Mouse (Mus musculus) adrenal gland, postnatal 10 days (tissue): ENCODE measurements at regions not wholly inside any gene's neighbourhood (a gene's known extent, or its start where the extent isn't known, plus 50 kb on each side); places are given as distances from the start of the nearest gene placed in this dataset.
A peak's percentile ranks its signal among the peaks of the same experiment; 100 is the strongest.

Experiments used
- DNase-seq: peaks from one replicate; pipeline ENCODE4 v3.0.0; 2021; ENCODE audit warnings: mixed read lengths

DNA sequence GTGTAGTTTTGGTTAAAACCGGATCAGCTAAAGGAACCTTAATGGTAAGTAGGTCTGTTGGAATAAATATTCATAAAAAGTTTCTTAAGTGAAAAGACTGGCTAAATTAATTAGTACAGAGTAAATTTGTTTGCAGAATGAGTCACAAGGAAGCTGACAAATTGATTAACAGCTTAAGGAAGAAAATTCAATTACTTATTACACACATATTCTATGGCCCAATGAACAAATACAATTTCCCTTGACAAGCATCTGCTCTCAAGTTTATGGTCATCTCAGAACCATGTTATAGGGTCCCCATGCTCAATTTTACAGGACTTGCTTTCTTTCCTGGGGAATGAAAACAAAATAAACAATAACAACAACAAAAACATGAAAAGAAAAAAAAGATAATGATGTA is 231.4 kb upstream of the Frg1 start:
- DNase-seq: no peak

GRCm38 (mm10) chr8:41644626-41645025 is 227.8 kb upstream of the Frg1 start:
- no peak for DNase-seq

- DNase-seq: no peak
These were observed 207.0 kb upstream of the Frg1 start for GRCm38 (mm10) chr8:41623841-41624240.

DNA sequence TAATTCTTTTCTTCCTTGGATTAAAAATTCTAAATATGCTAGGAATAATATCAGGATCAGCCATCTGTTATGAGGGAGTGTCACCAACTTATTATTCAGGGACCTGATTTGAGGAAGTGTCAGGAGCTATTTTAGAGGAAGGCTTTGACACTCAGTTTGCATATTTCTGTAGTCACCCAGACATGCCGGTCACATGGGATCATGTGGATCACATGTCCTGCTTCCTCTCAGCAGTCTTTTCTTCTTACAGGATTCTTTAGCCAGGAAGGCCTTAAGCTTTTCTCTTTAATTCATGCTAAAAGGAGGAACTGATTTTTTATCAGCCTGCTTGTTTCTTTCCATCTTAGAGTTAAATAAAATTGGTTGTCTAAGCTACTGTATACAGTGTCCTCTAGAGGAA is 183.4 kb upstream of the Frg1 start:
- DNase-seq: no peak

GRCm38 (mm10) chr8:41594446-41594845 is 177.6 kb upstream of the Frg1 start:
- no peak for DNase-seq

DNA sequence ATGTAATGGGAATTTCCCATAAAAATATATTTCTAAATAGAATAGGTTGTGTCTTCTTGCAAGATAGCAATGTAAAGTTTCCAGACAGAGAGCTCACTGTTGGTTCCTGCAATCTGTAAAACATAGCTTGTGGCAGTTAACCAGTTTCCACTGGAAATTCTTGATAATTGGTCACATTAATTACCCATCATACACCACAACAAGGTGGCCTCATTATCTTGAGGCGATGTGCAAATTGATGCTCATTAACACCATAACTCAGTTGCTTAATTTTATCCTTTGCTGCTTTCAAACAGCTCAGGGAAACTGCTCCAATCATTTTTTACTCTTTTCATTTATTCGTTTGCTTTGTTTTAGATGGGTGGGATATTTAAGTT is 176.8 kb upstream of the Frg1 start:
- DNase-seq: no peak

GRCm38 (mm10) chr8:41592741-41593665 is 176.1 kb upstream of the Frg1 start:
- DNase-seq: no peak

DNA sequence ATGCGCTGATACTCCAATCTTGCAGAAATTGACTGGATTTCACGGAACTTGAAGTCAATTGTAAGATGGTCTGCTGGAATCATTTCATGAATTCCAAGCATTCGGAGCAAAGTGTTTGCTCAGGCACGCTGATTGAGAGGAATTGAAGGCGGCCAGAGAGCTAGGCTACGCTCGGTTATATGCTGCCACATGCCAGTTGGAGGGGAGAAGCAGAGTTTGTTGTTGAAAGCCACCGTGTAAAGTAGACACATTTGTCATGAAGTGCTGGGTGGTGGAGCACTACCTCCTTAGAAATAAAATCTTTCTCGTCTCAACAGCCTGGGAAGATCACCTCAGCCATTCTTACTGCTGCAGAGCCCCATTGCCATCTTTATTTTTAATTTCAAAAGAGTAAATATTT is 175.3 kb upstream of the Frg1 start:
- DNase-seq: no peak

- DNase-seq: no peak
These were observed 171.3 kb upstream of the Frg1 start for GRCm38 (mm10) chr8:41588157-41588556.

- peak; percentile 83 for DNase-seq
These were observed 156.4 kb upstream of the Frg1 start for GRCm38 (mm10) chr8:41573027-41573885.

DNA sequence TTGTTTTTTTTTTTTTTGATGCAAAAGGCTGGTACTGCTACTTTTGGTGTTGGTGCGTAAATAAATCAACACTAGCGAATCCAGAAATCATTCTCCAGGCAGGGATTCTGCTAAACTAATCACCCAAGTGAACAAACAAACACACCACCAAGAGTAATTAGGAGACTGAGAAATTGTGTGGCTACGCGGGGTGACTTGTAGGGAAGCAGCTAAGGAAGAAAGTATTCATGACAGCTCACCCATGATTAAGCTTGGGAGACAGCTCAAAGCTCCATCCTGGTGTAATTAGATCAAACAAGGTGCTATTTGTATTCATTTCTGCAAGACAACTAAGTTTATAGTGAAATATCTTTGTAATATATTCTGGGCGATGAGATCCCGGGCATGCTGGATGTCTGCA is 153.7 kb upstream of the Frg1 start:
- DNase-seq: no peak

DNA sequence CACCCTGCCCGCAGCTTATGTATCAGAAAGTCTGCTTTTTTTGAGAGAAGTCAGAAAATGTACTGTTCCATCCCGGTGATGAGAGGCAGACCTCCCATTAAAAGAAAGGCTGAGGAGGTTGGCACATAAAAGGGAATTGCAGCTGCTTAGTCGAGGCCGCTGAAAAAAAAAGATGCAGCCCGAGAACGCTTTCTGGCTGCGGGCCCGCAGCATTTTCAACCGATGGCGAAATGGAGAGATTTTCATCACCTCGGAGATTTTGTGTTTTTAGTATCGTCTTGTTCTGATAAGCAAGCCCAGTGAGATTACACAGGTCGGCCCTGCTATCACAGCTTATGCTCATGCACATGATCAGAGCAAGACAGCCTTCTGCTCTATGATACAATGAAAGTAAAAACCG is 145.1 kb upstream of the Frg1 start:
- DNase-seq: no peak

DNA sequence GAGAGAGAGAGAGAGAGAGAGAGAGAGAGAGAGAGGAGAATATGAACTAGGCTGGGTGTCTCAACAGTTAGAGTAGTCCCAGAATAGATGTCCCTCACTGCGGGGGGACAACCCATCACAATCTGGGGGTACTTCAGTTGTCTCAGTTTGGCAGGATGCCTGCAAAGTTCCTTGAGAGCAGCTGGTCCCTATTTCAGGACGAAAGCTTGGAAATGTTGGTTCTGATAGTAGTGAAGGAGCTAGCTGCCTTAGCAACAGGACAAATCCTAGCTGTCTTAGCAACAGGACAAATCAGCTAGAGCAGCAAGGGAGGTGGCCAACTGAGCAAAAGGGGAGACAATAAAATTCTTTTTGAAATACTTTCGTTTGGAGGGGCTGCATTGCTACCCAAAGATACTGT is 139.9 kb upstream of the Frg1 start:
- no peak for DNase-seq

- DNase-seq: no peak
These were observed 136.1 kb upstream of the Frg1 start for GRCm38 (mm10) chr8:41552747-41553534.

DNA sequence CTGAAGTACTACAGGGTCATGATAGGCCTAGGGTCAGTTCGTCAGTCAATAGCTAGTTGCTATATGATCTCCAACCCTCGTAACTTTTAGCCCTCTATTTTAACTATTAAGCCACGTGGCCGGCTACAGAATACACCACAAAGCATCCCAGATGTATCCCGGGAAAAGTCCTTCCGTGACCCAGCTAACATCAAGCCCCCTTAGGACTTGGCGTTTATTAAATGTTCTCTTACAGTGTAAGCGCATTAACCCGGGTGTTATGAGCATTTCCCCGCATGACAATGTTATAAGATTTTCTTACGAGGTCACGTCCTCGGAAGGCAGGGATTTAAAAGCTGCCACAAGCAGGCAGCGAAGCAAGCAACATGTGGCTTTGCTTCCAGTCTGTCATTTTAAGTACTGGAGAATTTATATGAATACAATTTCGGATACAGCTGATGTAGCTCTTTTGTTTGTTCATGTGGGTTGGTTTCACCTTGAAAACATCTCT is 135.1 kb upstream of the Frg1 start:
- no peak for DNase-seq

- DNase-seq: no peak
These were observed 133.2 kb upstream of the Frg1 start for GRCm38 (mm10) chr8:41550095-41550420.

DNA sequence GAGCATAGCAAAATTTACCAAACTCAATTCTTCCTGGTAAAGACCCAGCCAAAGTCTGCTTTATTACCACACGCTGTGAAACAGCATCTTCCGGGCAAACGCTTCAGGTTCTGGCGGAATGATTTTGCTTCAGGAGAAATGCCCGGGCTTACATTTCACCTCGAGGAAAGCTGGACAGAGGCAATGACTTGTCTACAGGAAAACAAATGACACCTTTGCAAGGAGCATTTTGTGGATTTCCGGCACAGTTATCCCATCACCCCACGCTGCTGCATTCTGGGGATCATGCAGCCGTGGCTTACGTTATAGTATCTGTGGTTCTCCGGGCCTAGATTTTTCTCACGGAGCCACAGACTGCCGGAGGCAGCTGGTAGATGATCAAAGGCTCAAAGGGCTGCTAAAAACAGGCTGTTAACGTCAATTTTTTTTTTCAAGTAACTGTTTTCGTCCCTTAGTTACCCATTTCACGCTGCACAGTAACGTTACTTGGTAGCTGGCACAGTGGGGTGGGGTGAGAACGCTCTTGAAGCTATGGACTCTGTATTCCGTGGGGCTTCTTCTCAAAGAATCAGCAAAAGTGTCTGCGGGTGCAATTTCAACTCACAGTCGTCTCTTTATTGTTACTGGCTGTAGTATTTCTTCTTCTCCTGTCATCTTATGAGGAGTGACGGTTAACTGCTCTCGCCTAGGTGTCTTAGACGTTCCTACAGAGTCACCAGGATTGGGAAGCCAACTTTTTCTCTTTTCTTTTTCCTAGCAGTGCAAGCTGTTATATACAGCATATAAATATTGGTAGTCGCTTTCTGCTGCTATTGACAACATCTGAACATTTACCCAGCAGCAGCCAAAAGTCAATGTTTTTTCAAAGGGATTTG is 132.6 kb upstream of the Frg1 start:
- no peak for DNase-seq

GRCm38 (mm10) chr8:41547730-41548368 is 131.0 kb upstream of the Frg1 start:
- no peak for DNase-seq

DNA sequence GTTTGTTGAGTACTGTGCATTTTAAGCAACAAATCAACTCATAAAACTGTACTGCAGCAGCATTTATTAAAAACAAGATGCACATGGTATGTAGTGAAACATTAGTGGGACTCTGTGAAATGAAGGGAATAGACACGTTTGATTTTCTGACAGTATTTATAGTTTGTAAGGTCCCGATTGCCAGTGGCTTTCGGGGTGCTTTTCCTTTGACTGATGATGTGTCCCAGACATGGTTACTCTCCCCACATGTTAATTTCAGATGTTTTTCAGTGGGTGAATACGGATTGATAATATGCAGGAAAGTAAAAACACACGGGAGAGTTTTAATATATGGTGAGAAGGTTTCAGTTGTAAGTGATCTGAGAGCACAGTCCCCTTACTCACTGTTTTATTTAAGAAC is 115.3 kb upstream of the Frg1 start:
- DNase-seq: no peak

GRCm38 (mm10) chr8:41529581-41529980 is 112.7 kb upstream of the Frg1 start:
- DNase-seq: no peak

- no peak for DNase-seq
These were observed 109.4 kb upstream of the Frg1 start for GRCm38 (mm10) chr8:41526283-41526682.
